Comparison of ENCODE assay signal across 26 mouse cellular contexts in genomic region chr2:19068161-19068560, GRCm38 (mm10).
"Had no signal": no experiment of that assay in that cellular context is flagged by ENCODE, and none has a peak within 500 bp of the region (broad histone marks: within the 10 kb centered on the region; RNA-seq: fewer than 3 reads in every experiment).

No protein-coding gene starts in this region.

- ATAC-seq: forebrain, embryonic 13.5 days; forebrain, embryonic 14.5 days; forebrain, embryonic 15.5 days; forebrain, embryonic 16.5 days; forebrain, postnatal 0 days had no signal

- DNase-seq: cerebellum, adult 2 months; cerebellum, adult 9-10 months; cerebellum, adult 9-11 months; cerebellum, postnatal 25 days; cerebellum, postnatal 36 days; embryo, embryonic 11 days; forebrain, postnatal 0 days; gastrocnemius, adult 2 months; gastrocnemius, postnatal 10 days; gastrocnemius, postnatal 14 days; gastrocnemius, postnatal 25 days; gastrocnemius, postnatal 36 days; heart, adult 18-20 months; heart, adult 2 months had no signal

- H3K4me3 ChIP-seq: embryonic facial prominence, embryonic 10.5 days; embryonic facial prominence, embryonic 12.5 days; embryonic facial prominence, embryonic 13.5 days; embryonic facial prominence, embryonic 15.5 days; erythroblast, embryonic 14.5 days; forebrain, embryonic 10.5 days; forebrain, embryonic 12.5 days; forebrain, embryonic 13.5 days; forebrain, embryonic 15.5 days; gastrocnemius, adult 2 months; heart, adult 2 months; heart, embryonic 10.5 days had no signal

- H3K27ac ChIP-seq: embryonic facial prominence, embryonic 10.5 days; embryonic facial prominence, embryonic 12.5 days; embryonic facial prominence, embryonic 13.5 days; embryonic facial prominence, embryonic 15.5 days; forebrain, embryonic 10.5 days; forebrain, embryonic 12.5 days; forebrain, embryonic 13.5 days; forebrain, embryonic 15.5 days; gastrocnemius, adult 2 months; heart, adult 2 months; heart, embryonic 10.5 days had no signal
